20 mouse cellular contexts compared by ENCODE assay signal in the genomic region with DNA sequence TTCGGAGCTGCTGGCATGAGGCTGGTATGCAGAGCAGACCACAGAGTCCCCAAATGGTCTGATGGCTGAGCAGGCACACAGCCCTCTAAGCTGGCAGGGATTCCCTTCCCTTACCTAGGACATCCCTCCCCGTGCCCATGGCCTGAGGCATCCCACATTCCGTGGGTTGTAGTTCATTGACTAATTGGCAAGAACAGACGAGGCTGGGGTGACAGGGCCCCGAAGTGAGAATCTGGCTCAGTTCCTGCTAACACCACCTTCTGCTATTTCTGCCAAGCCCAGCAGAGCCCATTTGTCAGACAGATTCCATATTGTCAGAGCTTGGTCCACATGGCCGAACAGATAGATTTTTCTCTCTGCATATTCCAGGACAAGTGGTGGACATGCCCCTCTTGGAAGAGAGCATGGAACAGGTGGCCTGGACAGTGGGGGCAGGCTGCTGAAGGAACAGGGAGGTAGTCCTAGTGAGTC.
DNase-seq lines count a peak whose midpoint lies in the region; ATAC-seq lines count a peak whose summit lies in the region.
"Had no signal": no experiment of that assay in that cellular context is flagged by ENCODE, and none has a peak within 500 bp of the region (broad histone marks: within the 10 kb centered on the region; RNA-seq: fewer than 3 reads in every experiment).

No protein-coding gene starts in this region.

- DNase-seq in Muller cell, postnatal 12 days (ENCODE audit: inconsistent ontology term), result peak; percentile 98
- DNase-seq in cerebellum, adult 9-11 months, result peak; percentile 97
- DNase-seq in lung, postnatal 14 days, result no peak
- DNase-seq: adrenal gland, postnatal 36 days; B cell, adult 2 months; gastrocnemius, postnatal 14 days; heart, adult 18-20 months; kidney, postnatal 4 days; right cerebral cortex, postnatal 14 days; thymus, postnatal 36 days had no signal

- no peaks in the 10 kb centered on the region for H3K27me3 ChIP-seq in hindbrain, embryonic 16.5 days (replicated peaks; ENCODE audit: control insufficient read depth, insufficient read depth, low read length)
- H3K27me3 ChIP-seq in hindbrain, embryonic 13.5 days, result no peaks in the 10 kb centered on the region
- H3K27me3 ChIP-seq: heart, embryonic 15.5 days; liver, embryonic 15.5 days; midbrain, embryonic 13.5 days; neural tube, embryonic 15.5 days had no signal

- peaks cover 3% of the 10 kb centered on the region for H3K4me1 ChIP-seq in hindbrain, embryonic 16.5 days (ENCODE audit: control insufficient read depth, insufficient read depth, low read depth, low read length)
- H3K4me1 ChIP-seq in hindbrain, embryonic 13.5 days (replicated peaks), result peaks cover 13% of the 10 kb centered on the region
- H3K4me1 ChIP-seq: heart, embryonic 15.5 days; intestine, embryonic 15.5 days; liver, embryonic 15.5 days had no signal

- no peaks in the 10 kb centered on the region for H3K36me3 ChIP-seq in hindbrain, embryonic 16.5 days (ENCODE audit: control insufficient read depth, insufficient read depth, low read length)
- H3K36me3 ChIP-seq in hindbrain, embryonic 13.5 days, result no peaks in the 10 kb centered on the region
- H3K36me3 ChIP-seq: heart, embryonic 15.5 days; intestine, embryonic 15.5 days; liver, embryonic 15.5 days; midbrain, embryonic 13.5 days; neural tube, embryonic 15.5 days had no signal

- H3K27ac ChIP-seq in hindbrain, embryonic 16.5 days (ENCODE audit: low read depth, low read length), result no peak overlapping the region
- H3K27ac ChIP-seq in hindbrain, embryonic 13.5 days, result no peak overlapping the region
- H3K27ac ChIP-seq: heart, embryonic 15.5 days; intestine, embryonic 15.5 days; liver, embryonic 15.5 days; midbrain, embryonic 13.5 days; neural tube, embryonic 15.5 days had no signal

- H3K4me3 ChIP-seq in hindbrain, embryonic 16.5 days (ENCODE audit: low read length), result no peak overlapping the region
- no peak overlapping the region for H3K4me3 ChIP-seq in hindbrain, embryonic 13.5 days
- H3K4me3 ChIP-seq: heart, embryonic 15.5 days; intestine, embryonic 15.5 days; liver, embryonic 15.5 days; midbrain, embryonic 13.5 days; myocyte; neural tube, embryonic 15.5 days had no signal

- no peak overlapping the region for H3K9ac ChIP-seq in hindbrain, embryonic 16.5 days (ENCODE audit: low read depth, low read length)
- H3K9ac ChIP-seq in hindbrain, embryonic 13.5 days, result no peak overlapping the region
- H3K9ac ChIP-seq: heart, embryonic 15.5 days; intestine, embryonic 15.5 days; liver, embryonic 15.5 days; midbrain, embryonic 13.5 days; neural tube, embryonic 15.5 days had no signal

- no peaks in the 10 kb centered on the region for H3K9me3 ChIP-seq in hindbrain, embryonic 16.5 days (ENCODE audit: control insufficient read depth, low read length)
- H3K9me3 ChIP-seq in hindbrain, embryonic 13.5 days, result no peaks in the 10 kb centered on the region
- H3K9me3 ChIP-seq: heart, embryonic 15.5 days; intestine, embryonic 15.5 days; liver, embryonic 15.5 days; midbrain, embryonic 13.5 days; neural tube, embryonic 15.5 days had no signal

- peak; percentile 73 for ATAC-seq in hindbrain, embryonic 16.5 days
- ATAC-seq in hindbrain, embryonic 13.5 days (ENCODE audit: low FRiP score), result no peak
- peak; percentile 89 for ATAC-seq in cerebellum, adult (ENCODE audit: insufficient number of reproducible peaks, low FRiP score, low TSS enrichment)
- no peak for ATAC-seq in frontal cortex, adult (ENCODE audit: low TSS enrichment)
- ATAC-seq: intestine, embryonic 15.5 days; midbrain, embryonic 13.5 days had no signal

- H3K4me2 ChIP-seq in hindbrain, embryonic 16.5 days (ENCODE audit: low read length), result no peak overlapping the region
- H3K4me2 ChIP-seq in hindbrain, embryonic 13.5 days, result no peak overlapping the region
- H3K4me2 ChIP-seq: heart, embryonic 15.5 days; intestine, embryonic 15.5 days; liver, embryonic 15.5 days; midbrain, embryonic 13.5 days; neural tube, embryonic 15.5 days had no signal

- 70% methylated on average over 6 of the region's 6 CpGs for WGBS in hindbrain, embryonic 16.5 days
- 89% methylated on average over 6 of the region's 6 CpGs for WGBS in hindbrain, embryonic 13.5 days

Comparison
In these comparisons a context has a peak if more than half of its experiments do, and no peak if none do; other contexts are left out.
1. ATAC-seq: peak in hindbrain, embryonic 16.5 days (single experiment) and cerebellum, adult (single experiment); none in hindbrain, embryonic 13.5 days (single experiment) and frontal cortex, adult (single experiment).